Mouse (Mus musculus): ENCODE results near the gene Otoa.

DNA sequence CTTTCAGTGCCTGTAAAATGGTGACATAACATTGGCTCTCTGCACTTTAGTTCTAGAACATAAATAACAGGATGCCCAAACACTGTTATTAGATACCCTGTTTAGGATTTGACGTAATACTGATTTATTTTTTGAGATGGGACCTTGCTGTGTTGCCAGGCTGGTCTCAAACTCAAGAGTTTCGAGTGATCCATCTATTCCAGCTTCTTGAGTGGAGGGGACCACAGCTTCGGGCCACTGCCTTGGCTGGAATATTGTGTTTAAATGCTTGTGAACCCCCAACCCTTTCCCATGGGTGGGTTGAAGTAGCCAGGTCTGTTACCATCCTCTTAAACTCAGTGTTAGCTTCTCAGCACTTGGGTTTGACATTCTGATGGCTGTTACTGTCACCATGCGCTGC lies at the start of gene Otoa:
- TF ChIP-seq POLR2A (IDR thresholded peaks at IDR 0.05; ENCODE audit: borderline replicate concordance, extremely low read depth, insufficient read depth, insufficient read length, poor library complexity, severe bottlenecking), result no peak
- no peak for TF ChIP-seq CTCF (IDR thresholded peaks at IDR 0.05; ENCODE audit: borderline replicate concordance, extremely low read depth, insufficient read depth, insufficient read length)
